Mouse (Mus musculus) midbrain, postnatal 0 days (tissue): Measurements from ENCODE around the gene Fermt3. TPM values are rescaled to one million over a fixed set of nuclear protein-coding genes. Genes with fewer than 3 reads are reported as not detected.

Experiments
- ATAC-seq: fragments of 200-750 bp; cut with Nextera tagmentation; 2 replicates; pipeline ENCODE4 v1.8.0; 2017; ENCODE audit warnings: moderate number of reproducible peaks, mild to moderate bottlenecking, moderate TSS enrichment, moderate library complexity; ENCODE audit not compliant: low FRiP score
- DNase-seq: peaks from one replicate; pipeline ENCODE4 v3.0.0-alpha.2; 2015; ENCODE audit warnings: low spot score
- H3K27ac ChIP-seq: fragments of 300-500 bp; sonication (generic); 2 replicates; pipeline ENCODE4 v1.5.1; 2014; ENCODE audit warnings: low read depth, mild to moderate bottlenecking, low read length, mixed read lengths
- H3K27me3 ChIP-seq: fragments of 300-500 bp; sonication (generic); 2 replicates; pipeline ENCODE4 v1.6.1; 2014; ENCODE audit warnings: low read length, control low read depth, mixed read lengths; ENCODE audit not compliant: insufficient read depth
- H3K36me3 ChIP-seq: fragments of 300-500 bp; sonication (generic); 2 replicates; pipeline ENCODE4 v1.6.1; 2014; ENCODE audit warnings: low read length, control low read depth, mixed read lengths; ENCODE audit not compliant: insufficient read depth
- H3K4me1 ChIP-seq: fragments of 300-500 bp; sonication (generic); 2 replicates; pipeline ENCODE4 v1.6.1; 2014; ENCODE audit warnings: mild to moderate bottlenecking, control low read depth, antibody characterized with exemption, low read length, mixed read lengths; ENCODE audit not compliant: insufficient read depth
- H3K4me2 ChIP-seq: fragments of 300-500 bp; sonication (generic); 2 replicates; pipeline ENCODE4 v1.6.1; 2014; ENCODE audit warnings: low read depth, mild to moderate bottlenecking, low read length, mixed read lengths; ENCODE audit not compliant: poor library complexity, severe bottlenecking
- H3K4me3 ChIP-seq: fragments of 300-500 bp; sonication (generic); 2 replicates; pipeline ENCODE4 v1.5.1; 2014; ENCODE audit warnings: low read depth, mild to moderate bottlenecking, low read length, moderate library complexity
- H3K9ac ChIP-seq: fragments of 300-500 bp; sonication (generic); replicated peaks from 2 replicates; pipeline ENCODE4 v1.6.1; 2014; ENCODE audit warnings: mild to moderate bottlenecking, low read length, moderate library complexity, mixed read lengths; ENCODE audit not compliant: poor library complexity, severe bottlenecking
- H3K9me3 ChIP-seq: fragments of 300-500 bp; sonication (generic); 2 replicates; pipeline ENCODE4 v1.6.1; 2016; ENCODE audit warnings: low read length, control low read depth
- CTCF ChIP-seq: IDR thresholded peaks from 2 replicates; pipeline ENCODE4 v1.5.1; 2016; ENCODE audit warnings: antibody characterized with exemption, mild to moderate bottlenecking
- WGBS: fragments of 180-500 bp; shearing (Covaris S2); extraction: QIAGEN DNeasy Blood & Tissue Kit; methylation state at CpG from one replicate; pipeline ENCODE4 v1.1.7; 2014; 5-methylcytosine and 5-hydroxymethylcytosine counted together
- polyA plus RNA-seq: library from polyadenylated mRNA; unstranded; fragments of >200 nt; fragmentation: Nextera tagmentation; extraction: Ambion mirVana; gene quantifications from 2 replicates; pipeline ENCODE4 v1.2.1, GENCODE M21; 2015
- total RNA-seq: library from RNA; depleted of rRNA; stranded (reverse); fragments of >200 nt; gene quantifications from 2 replicates; pipeline ENCODE4 v1.2.3, GENCODE M21; 2014

Gene Fermt3
- total and polyA plus RNA-seq, 2 experiments from 2014 or later = 3.4 to 5.6 TPM

DNA sequence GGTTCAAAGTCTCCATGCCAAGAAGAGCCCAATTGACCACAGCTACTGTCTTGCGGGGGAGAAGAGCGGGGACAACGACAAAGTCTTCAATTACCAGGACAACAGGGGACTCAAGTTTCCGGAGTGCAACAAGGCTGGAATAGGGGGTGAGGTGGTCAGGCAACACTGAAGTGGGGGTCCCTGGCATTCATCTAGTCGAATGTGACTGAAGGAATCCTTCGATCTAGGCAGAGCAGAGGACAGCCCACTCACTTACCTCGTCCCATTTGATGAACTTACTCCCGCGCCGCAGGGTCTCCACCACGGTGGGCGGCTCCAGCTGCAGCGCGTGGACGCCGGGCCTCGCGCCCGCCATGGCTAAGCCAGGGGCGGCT, 50.0 kb downstream of the Fermt3 start:
- Histone ChIP-seq H3K27ac (no peak overlapping the region), H3K36me3 (no peaks in the 10 kb centered on the region), H3K4me1 (no peaks in the 10 kb centered on the region), H3K4me2 (peak overlapping the region; percentile 43), H3K4me3 (peak overlapping the region; percentile 31), H3K27me3 (peaks cover 11% of the 10 kb centered on the region), H3K9ac (no peak overlapping the region), H3K9me3 (no peaks in the 10 kb centered on the region)
- no peak for TF ChIP-seq CTCF
- WGBS = 2% methylated on average over 20 of the region's 20 CpGs
- no peak for DNase-seq
- no peak for ATAC-seq

DNA sequence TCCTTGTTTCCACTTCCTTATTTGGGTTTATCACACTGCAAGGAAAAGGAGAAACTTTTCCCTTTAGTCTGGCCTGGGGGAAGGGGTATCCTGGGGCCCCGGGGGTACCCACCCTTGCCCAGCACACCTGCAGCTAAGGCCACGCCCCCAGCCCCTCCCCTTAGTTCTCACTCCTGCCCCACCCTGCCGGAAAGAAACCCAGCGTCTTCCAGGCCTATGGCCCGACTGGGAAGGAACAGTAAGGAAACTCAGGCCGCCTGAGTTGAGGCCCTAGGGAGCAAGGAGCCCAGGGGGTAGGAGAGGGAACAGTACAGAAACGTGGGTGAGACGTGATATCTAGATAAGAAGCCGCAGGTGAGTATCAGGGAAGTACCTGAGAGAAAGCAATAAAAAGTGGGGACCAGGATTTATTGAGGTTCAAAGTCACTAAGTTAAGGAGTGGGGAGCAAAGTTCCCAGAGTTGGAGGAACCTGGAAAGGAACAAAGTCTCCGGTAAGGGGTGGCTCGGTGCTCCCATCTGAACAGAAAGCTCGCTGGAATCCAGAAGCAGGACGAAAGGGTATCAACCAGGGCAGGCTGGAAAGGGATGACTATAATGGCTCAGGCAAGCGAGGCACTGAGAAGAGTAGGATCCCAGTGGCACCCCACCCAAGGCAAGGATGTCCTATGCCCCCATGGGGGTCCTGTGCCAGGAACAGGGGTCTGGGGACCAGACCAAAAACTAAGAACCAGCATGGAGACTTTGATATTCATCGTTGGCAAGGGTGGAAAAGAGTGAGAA, 50.6 kb downstream of the Fermt3 start:
- H3K4me1 ChIP-seq = no peaks in the 10 kb centered on the region
- no peaks in the 10 kb centered on the region for H3K36me3 ChIP-seq
- peak overlapping the region; percentile 43 for H3K4me2 ChIP-seq
- H3K27ac ChIP-seq = no peak overlapping the region
- ATAC-seq = no peak
- H3K4me3 ChIP-seq = peak overlapping the region; percentile 31
- 20% methylated on average over 15 of the region's 15 CpGs for WGBS
- H3K9me3 ChIP-seq = no peaks in the 10 kb centered on the region
- no peak overlapping the region for H3K9ac ChIP-seq
- no peak for TF ChIP-seq CTCF
- no peak for DNase-seq
- H3K27me3 ChIP-seq = peaks cover 11% of the 10 kb centered on the region

DNA sequence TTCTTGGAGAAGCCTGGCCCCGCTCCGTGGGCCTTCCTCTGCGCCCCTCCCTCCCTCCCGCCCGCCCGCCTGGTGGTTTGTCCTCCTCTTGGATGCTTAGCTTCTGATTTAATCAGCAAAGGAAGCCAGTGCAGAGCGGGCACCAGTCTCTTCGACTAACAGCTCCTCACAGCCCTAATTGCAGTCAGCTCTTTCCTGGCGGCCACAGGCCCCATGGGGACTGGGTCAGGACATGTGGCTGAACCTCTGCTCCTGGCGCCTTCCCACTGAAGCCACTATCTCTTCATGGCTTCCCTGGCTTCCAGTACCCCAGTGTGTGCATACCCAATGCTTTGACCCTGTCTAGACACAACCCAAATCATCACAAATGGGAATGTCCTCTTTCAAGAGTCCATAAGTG, 62.8 kb downstream of the Fermt3 start:
- H3K9ac ChIP-seq = no peak overlapping the region
- no peaks in the 10 kb centered on the region for H3K9me3 ChIP-seq
- H3K27me3 ChIP-seq = no peaks in the 10 kb centered on the region
- DNase-seq (no peak), ATAC-seq (no peak)
- no peak overlapping the region for H3K4me3 ChIP-seq
- 76% methylated on average over 10 of the region's 10 CpGs for WGBS
- H3K27ac ChIP-seq = no peak overlapping the region
- no peak overlapping the region for H3K4me2 ChIP-seq
- 0 out of 2 replicates have a peak, but pooled peaks cover 12% of the 10 kb centered on the region for H3K36me3 ChIP-seq
- TF ChIP-seq CTCF = no peak
- 0 out of 2 replicates have a peak, but pooled peaks cover 3% of the 10 kb centered on the region for H3K4me1 ChIP-seq

DNA sequence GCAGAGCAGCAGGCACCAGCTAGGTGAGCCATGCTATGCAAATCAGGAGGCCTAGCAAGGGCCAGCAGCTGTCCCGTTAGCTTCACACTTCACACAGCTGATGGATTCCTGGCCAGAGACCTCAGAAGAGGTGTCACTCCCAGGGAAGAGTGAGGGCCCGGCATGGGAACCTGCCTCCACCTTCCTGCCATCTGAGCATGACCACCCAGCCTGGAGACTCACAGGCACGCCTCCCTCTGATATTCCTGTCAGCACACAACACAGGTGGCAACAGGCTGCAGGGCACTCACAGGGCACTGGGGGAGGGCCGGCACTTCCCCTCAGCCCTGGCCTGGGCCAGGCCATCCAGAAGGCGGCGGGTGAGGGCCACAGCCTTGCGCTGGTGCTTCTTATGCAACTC, 63.8 kb downstream of the Fermt3 start:
- TF ChIP-seq CTCF = no peak
- Histone ChIP-seq H3K36me3 (0 out of 2 replicates have a peak, but pooled peaks cover 12% of the 10 kb centered on the region), H3K4me2 (no peak overlapping the region), H3K9ac (no peak overlapping the region), H3K4me3 (no peak overlapping the region), H3K27me3 (no peaks in the 10 kb centered on the region), H3K4me1 (0 out of 2 replicates have a peak, but pooled peaks cover 3% of the 10 kb centered on the region), H3K27ac (no peak overlapping the region), H3K9me3 (no peaks in the 10 kb centered on the region)
- ATAC-seq (no peak), DNase-seq (no peak)
- WGBS = 89% methylated on average over 7 of the region's 7 CpGs

DNA sequence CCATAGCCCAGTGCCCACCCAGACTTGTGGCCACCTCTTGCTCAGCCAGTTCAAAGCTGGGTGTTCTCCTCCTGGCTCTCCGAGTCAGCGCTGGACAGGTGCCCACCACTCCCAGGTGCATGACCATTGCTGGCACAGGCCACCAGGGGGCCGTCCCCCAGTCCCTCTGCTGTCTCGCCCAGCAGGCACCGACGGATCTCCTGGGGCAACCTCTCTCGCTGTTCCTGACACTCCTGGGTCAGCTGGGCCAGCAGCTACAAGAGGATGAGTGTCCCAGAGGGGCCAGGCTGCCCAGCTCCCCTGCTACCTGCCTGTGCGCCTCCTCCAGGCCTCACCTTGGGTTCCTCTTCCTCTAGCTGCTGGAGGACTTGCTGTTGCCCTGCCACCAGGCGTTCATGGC, 65.2 kb downstream of the Fermt3 start:
- Histone ChIP-seq H3K27ac (no peak overlapping the region), H3K9ac (no peak overlapping the region), H3K4me2 (no peak overlapping the region), H3K9me3 (no peaks in the 10 kb centered on the region), H3K4me3 (no peak overlapping the region), H3K36me3 (0 out of 2 replicates have a peak, but pooled peaks cover 12% of the 10 kb centered on the region), H3K4me1 (0 out of 2 replicates have a peak, but pooled peaks cover 3% of the 10 kb centered on the region), H3K27me3 (no peaks in the 10 kb centered on the region)
- DNase-seq (no peak), ATAC-seq (no peak)
- peak; percentile 40; the same call in 1 of the 2 replicates for TF ChIP-seq CTCF
- 57% methylated on average over 9 of the region's 9 CpGs for WGBS

DNA sequence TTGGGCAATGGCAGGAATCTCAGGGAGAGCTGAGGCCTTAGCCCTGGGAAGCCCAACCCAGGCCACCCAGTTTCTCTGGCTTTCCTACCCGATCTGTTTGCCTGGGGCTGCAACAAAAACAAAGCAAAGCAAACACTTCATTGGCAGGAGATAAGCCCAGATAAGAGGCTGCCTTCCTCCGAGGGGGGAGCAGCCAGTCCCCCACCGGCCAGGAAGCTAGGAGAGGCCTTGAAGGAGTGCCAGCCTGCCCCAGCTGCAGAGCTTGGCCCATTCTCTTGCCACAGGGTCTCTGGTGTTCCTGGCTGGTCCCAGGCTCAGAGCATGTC, 66.6 kb downstream of the Fermt3 start:
- H3K9me3 ChIP-seq = no peaks in the 10 kb centered on the region
- ATAC-seq (no peak), DNase-seq (no peak)
- no peak for TF ChIP-seq CTCF
- H3K4me2 ChIP-seq = peak overlapping the region; percentile 76
- H3K36me3 ChIP-seq = peaks cover 13% of the 10 kb centered on the region; the same call in 1 of the 2 replicates
- H3K27ac ChIP-seq = peak overlapping the region; percentile 85; the same call in 1 of the 2 replicates
- no peak overlapping the region for H3K9ac ChIP-seq
- H3K27me3 ChIP-seq = no peaks in the 10 kb centered on the region
- H3K4me3 ChIP-seq = peak overlapping the region; percentile 59
- H3K4me1 ChIP-seq = 0 out of 2 replicates have a peak, but pooled peaks cover 3% of the 10 kb centered on the region
- 29% methylated on average over 3 of the region's 3 CpGs for WGBS
